Mouse (Mus musculus) gastrocnemius, postnatal 14 days (tissue): Measurements from ENCODE around the gene Apbb2. TPM values are rescaled to one million over a fixed set of nuclear protein-coding genes. Genes with fewer than 3 reads are reported as not detected.

Source experiments
- DNase-seq: peaks from one replicate; pipeline ENCODE4 v3.0.0; 2021; ENCODE audit warnings: mixed read lengths
- intact Hi-C: fragments of 180-260 bp; cut with DNase I; formaldehyde crosslinking; loops from one replicate; pipeline ENCODE4 v1.15.1; 2025; ENCODE audit warnings: low total_unique reads
- total RNA-seq, 2 experiments: library from RNA; stranded (reverse); gene quantifications; 2 replicates each; pipeline ENCODE4 v1.2.3; 2021

The Apbb2 gene
- total RNA-seq, 2 experiments from 2014 or later, result 41.0 to 48.3 TPM

DNA sequence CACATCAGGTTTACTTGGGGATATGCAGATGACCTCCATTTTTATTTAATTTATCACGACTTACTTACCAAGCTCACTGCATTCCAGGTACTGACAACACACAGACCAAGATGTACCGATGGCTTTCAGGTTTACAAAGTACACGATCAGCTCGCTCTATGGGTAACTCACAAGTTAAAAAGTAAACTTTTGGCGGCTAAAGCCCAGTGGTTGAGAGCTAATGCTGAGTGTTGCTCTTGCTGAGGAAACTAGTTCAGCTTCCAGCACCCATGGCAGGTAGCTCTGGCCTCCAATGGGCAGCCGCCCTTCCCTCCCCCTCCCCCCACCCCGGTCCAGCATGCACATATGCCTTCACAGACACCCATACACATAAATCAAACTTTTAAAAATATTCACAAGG lies 173.1 kb downstream of the Apbb2 start:
- DNase-seq, result no peak
- intact Hi-C loops, result no loop called here

DNA sequence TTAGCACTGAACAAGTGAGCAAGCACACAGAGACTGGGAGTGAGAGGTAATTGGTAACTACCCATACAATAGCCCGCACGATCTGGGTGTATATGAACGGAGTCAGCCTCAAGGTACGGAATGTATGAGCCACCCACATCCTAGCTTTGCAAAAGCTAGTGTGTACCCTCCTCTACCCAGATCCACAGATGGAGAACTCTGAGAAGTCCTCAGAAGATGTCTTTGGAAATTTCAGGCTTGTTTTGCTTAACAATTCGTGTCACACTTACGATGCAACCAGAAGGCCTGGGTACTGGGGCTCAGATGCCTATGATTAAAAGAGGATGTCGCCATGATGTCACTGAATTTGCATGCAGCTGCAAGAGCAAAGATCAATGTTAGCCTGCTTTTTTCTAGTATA lies 176.3 kb downstream of the Apbb2 start:
- intact Hi-C loops, result no loop called here
- no peak for DNase-seq

DNA sequence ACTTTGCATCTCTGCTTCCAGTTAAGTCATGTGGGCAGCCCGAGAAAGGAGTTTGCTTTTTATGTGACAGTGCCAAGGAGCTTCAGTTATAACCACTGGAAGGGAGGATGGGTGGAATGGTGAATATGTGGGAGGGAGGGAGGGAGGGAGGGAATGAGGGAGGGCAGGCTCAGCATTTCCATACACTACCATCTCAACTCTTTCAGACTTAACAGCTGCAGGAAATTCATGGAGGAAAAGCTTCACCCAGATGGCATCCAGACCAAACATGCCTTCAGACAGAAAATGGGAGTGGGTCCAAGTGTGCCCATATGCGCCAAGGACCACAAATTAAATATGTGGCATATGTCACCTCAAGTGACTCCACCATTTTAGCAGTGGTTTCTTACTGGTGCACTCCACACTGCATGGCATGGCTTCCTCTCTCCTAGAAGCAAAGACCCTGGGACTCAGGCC lies 181.8 kb downstream of the Apbb2 start:
- no peak for DNase-seq
- intact Hi-C loops, result no loop called here

DNA sequence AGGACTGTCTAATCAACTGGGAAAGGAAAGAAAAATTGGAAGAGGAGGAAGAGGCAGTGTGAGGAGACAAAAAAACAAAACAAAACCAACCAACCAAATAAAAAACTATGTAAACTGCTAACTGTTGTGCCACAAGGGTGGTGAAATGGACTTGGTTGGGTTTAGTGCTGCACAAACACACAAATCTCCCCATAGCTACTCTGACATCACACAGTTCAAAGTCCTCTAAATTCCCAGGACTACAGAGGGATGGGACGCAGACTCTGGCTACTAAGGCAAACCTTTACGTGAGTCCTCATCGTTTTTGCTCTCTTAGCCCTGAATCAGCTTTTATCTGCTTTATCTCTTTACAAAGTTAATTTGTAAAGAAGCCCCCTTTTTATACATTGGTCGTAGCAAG lies 183.4 kb downstream of the Apbb2 start:
- DNase-seq, result no peak
- intact Hi-C loops, result no loop called here

- DNase-seq, result no peak
- intact Hi-C loops, result loop anchor here (5.0 kb wide), 1 partner anchor 188 kb away; the partner anchor contains the start of gene Apbb2
Observed at GRCm38 (mm10) chr5:66429076-66429475, 189.5 kb downstream of the Apbb2 start.

GRCm38 (mm10) chr5:66428071-66428470 lies 190.5 kb downstream of the Apbb2 start:
- intact Hi-C loops, result loop anchor here (5.0 kb wide), 1 partner anchor 189 kb away; the partner anchor contains the start of gene Apbb2
- no peak for DNase-seq

- intact Hi-C loops, result no loop called here
- no peak for DNase-seq
Observed at GRCm38 (mm10) chr5:66423909-66424308, 194.7 kb downstream of the Apbb2 start.

GRCm38 (mm10) chr5:66423466-66423865 lies 195.1 kb downstream of the Apbb2 start:
- no peak for DNase-seq
- intact Hi-C loops, result no loop called here

DNA sequence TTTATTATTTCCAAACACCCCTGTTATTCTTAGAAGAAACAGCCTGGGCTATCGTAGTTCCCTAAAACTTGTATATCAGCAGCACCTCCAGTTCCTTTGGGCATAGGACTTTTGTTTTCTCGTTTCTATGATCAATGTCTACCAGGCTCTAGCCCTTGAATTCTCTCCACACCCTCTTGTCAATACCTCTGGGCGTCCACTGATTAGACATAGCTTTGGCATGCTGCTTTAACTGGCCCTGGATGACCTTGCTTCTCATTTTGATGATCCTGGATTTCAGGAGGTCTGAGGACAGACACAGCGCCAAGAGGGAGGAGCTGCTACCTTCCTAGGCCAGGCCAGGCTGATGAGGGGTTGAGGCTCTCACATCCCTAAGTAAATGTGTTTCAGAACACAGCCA lies 196.6 kb downstream of the Apbb2 start:
- intact Hi-C loops, result no loop called here

DNA sequence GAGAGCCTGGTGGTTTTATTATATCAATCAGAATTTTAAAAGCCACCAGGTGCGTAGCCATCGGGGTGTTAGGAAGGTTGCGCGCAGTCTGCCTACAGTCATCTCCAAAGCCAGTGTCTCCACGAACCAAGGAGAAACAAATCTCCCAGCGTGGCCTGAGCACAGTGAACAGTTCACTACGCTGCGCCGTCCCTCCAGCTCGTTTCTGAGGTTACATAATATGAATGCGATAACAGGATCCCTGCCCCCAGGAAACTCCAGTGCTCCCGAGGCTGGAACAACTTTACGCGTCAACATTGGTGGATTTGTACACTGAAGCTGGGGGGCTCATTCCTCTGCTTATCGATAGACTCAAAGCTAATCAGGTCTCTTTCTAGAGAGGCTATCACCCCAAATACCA lies 197.4 kb downstream of the Apbb2 start:
- DNase-seq, result no peak
- intact Hi-C loops, result no loop called here

More for the DNA sequence above, 196.6 kb downstream of the Apbb2 start:
- no peak for DNase-seq

DNA sequence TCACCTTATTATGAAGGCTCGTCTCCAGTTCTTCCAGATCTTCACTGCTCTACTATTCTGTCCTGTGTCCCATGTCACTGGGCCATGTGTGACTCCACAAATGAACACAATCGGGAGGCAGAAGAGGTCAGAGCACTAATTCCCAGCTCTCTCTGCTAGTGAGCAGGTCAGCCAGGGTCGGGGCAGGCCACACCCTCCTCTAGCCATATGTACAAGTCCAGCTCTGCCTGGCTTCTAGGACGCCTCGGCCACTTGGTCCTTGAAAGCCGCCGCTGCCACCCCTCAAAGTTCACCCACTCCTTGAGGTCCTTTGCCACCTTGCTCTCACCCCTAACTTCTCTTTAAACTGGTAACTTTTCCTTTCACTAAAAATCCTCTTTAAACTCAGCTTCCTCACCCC lies 198.6 kb downstream of the Apbb2 start:
- intact Hi-C loops, result no loop called here
- no peak for DNase-seq

DNA sequence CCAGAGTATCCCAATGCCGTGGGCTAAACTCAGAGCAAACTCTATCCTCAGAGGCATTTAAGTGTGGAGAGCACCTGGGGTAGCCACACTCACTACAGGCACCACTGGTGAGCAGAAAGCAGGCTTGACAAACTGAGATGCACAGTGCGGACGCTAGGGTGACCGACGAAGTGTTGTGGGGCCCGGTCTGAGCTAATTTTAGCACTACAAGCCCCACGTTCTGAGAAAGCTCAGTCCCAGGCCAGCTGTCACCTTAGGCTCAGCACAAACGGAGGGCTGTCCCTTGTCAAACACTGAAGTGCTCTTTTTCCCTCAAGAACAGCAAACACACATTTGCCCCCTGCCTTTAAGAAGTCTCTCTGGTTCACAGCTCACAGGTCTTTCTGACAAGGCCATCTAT lies 201.3 kb downstream of the Apbb2 start:
- DNase-seq, result no peak
- intact Hi-C loops, result no loop called here

DNA sequence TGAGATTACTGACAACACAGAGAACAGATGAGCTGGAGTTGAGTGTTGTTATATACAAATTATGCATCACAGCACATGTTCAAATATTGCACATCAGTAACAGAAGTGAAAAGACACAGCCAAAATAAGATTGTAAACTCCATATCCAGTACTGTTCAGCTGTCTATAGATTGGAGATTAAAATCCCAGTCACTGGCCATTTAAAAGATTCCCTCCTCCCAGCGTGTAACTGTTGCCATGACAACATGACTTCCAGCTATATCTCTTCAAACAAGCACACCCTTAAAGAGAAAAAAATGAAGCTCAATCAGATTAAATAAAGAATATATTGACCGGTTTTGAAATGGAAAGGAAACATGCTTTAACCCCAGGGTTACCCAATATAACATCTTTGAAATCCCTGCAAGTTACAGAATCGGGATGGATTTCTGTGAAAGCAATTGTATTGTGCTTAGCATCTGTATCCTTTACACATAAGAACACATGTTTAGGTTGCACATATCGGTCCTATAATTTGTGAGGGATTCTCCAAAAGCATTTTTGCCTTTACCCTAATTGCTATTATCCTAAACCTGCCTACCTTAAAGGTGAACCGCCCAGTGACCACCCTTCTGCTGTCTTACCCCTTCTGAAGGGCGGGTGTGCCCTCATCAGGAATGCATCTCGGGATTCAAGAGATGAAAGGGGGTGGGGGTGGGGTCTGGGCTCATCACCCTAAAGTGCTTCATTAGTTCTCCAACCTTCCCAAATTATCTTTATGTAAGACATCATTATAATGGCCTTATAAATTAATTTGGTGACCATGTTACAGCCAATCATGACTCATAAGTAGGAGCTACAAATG lies 202.7 kb downstream of the Apbb2 start:
- intact Hi-C loops, result no loop called here
- no peak for DNase-seq

DNA sequence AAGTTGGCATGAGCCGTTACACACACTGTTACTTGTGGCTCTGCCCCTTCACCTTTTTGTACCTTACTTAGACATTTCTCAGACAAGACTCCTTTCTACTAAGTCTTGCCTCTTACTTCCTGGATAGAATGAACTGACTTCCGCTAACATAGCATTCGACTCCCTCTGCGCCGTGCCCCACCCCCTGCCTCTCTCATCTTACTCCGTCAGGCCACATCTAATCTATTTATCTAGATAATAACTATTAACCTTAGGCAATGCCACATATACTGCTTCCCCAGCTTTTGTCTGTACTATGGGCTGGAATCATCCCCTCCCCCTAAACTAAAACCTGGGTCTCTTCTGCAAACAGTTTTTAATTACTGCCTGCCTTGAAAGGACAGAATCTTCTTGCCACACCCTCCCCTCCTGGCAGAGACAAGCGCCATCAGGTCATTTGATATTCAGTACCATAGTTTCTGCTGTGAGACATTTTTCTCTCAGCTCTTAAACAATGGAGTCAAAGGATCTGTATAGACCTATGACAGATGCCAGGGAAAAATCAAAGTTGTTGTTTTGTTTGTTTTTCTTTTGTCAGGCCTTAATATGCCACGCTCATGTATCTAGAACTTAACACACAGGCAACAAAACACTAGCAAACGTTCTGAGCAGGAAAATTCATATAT lies 203.4 kb downstream of the Apbb2 start:
- intact Hi-C loops, result no loop called here
- DNase-seq, result no peak

DNA sequence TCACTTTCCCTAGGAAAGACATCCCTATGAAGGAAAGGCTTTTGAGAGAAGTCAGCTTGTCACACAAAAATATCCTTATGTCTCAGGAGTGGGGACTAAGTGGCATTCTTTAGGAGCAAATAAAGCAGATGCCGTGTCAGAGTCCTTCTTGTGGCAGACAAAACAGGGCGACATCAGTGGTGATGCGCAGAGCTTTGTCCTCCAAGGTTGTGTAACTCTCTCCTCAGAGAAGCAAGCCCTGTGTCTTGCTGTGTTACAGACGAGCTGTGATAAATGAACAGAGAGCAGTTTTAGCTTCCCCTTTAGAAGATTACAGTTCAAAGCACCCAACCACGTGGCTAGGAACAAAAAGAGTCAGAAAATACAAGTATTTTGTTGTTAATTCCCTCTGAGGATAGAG lies 205.2 kb downstream of the Apbb2 start:
- intact Hi-C loops, result no loop called here
- DNase-seq, result no peak

- intact Hi-C loops, result no loop called here
- no peak for DNase-seq
Observed at GRCm38 (mm10) chr5:66412821-66413220, 205.8 kb downstream of the Apbb2 start.

- no peak for DNase-seq
- intact Hi-C loops, result no loop called here
Observed at GRCm38 (mm10) chr5:66408546-66408945, 210.0 kb downstream of the Apbb2 start.

DNA sequence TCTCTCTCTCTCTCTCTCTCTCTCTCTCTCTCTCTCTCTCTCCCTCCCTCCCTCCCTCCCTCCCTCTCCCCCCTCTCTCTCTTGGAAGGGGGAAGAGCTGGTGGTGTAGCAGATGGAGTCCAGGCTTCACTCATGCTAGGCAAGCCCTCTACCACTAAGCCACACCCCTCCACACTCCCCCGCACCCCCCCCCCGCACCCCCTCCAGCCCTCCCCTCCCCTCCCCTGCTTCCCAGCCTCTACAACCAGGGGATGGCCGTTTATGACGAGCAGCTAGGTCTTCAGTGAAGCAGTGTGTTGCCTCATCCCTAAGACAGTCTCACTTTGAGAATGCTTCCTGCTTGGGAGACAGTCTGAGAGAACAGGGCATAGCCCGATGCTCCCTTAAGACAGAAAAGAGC lies 210.6 kb downstream of the Apbb2 start:
- DNase-seq, result no peak
- intact Hi-C loops, result no loop called here

GRCm38 (mm10) chr5:66406431-66406830 lies 212.2 kb downstream of the Apbb2 start:
- intact Hi-C loops, result no loop called here
- DNase-seq, result no peak

GRCm38 (mm10) chr5:66405731-66406399 lies 212.7 kb downstream of the Apbb2 start:
- intact Hi-C loops, result no loop called here
- DNase-seq, result no peak
